Comparison of ENCODE assay signal across 8 mouse cellular contexts in genomic region chr4:155188341-155188740, GRCm38 (mm10). TPM values are rescaled to one million over a fixed set of nuclear protein-coding genes. Genes with fewer than 3 reads are reported as not detected.
DNase-seq lines count a peak whose midpoint lies in the region; ATAC-seq and TF ChIP-seq lines count a peak whose summit lies in the region.

No protein-coding gene starts in this region.

- H3K27me3 ChIP-seq in heart, embryonic 10.5 days (ENCODE audit: insufficient read depth, poor library complexity, severe bottlenecking): no peaks in the 10 kb centered on the region
- H3K27me3 ChIP-seq in liver, adult 2 months (ENCODE audit: control insufficient read depth, insufficient read depth, low read length): no peaks in the 10 kb centered on the region
- H3K27me3 ChIP-seq in liver, embryonic 12.5 days (replicated peaks): no peaks in the 10 kb centered on the region
- no peaks in the 10 kb centered on the region for H3K27me3 ChIP-seq in intestine, embryonic 15.5 days (replicated peaks)
- no peaks in the 10 kb centered on the region for H3K27me3 ChIP-seq in liver, embryonic 15.5 days

- intact Hi-C loops in heart, postnatal 36 days (cut with DNase I): no loop called here

- ATAC-seq in liver, embryonic 12.5 days: no peak
- no peak for ATAC-seq in intestine, embryonic 15.5 days
- no peak for ATAC-seq in liver, embryonic 15.5 days (ENCODE audit: insufficient read depth)
- ATAC-seq in monocyte, adult 5-6 weeks (replicated peaks; ENCODE audit: insufficient number of reproducible peaks, low FRiP score, low TSS enrichment, poor library complexity, severe bottlenecking): no peak

- no peaks in the 10 kb centered on the region for H3K9me3 ChIP-seq in heart, embryonic 10.5 days
- H3K9me3 ChIP-seq in liver, embryonic 12.5 days (replicated peaks): no peaks in the 10 kb centered on the region
- no peaks in the 10 kb centered on the region for H3K9me3 ChIP-seq in intestine, embryonic 15.5 days
- H3K9me3 ChIP-seq in liver, embryonic 15.5 days (replicated peaks): no peaks in the 10 kb centered on the region

- peaks cover 95% of the 10 kb centered on the region for H3K4me1 ChIP-seq in heart, embryonic 10.5 days
- H3K4me1 ChIP-seq in liver, adult 2 months (ENCODE audit: control insufficient read depth, insufficient read depth, low read length): peaks cover 11% of the 10 kb centered on the region
- H3K4me1 ChIP-seq in liver, embryonic 12.5 days: peaks cover 93% of the 10 kb centered on the region
- peaks cover 84% of the 10 kb centered on the region for H3K4me1 ChIP-seq in intestine, embryonic 15.5 days (replicated peaks)
- H3K4me1 ChIP-seq in liver, embryonic 15.5 days (replicated peaks): peaks cover 69% of the 10 kb centered on the region

- H3K36me3 ChIP-seq in heart, embryonic 10.5 days: 0 out of 2 replicates have a peak, but pooled peaks cover 3% of the 10 kb centered on the region
- no peaks in the 10 kb centered on the region for H3K36me3 ChIP-seq in liver, adult 2 months (ENCODE audit: control insufficient read depth, insufficient read depth, low read length)
- no peaks in the 10 kb centered on the region for H3K36me3 ChIP-seq in liver, embryonic 12.5 days
- no peaks in the 10 kb centered on the region for H3K36me3 ChIP-seq in intestine, embryonic 15.5 days
- H3K36me3 ChIP-seq in liver, embryonic 15.5 days (replicated peaks): 0 out of 2 replicates have a peak, but pooled peaks cover 3% of the 10 kb centered on the region

- no peak overlapping the region for H3K4me3 ChIP-seq in heart, embryonic 10.5 days
- H3K4me3 ChIP-seq in liver, adult 2 months (ENCODE audit: insufficient read depth, low read depth, low read length): no peak overlapping the region
- no peak overlapping the region for H3K4me3 ChIP-seq in liver, embryonic 12.5 days
- no peak overlapping the region for H3K4me3 ChIP-seq in intestine, embryonic 15.5 days (replicated peaks)
- no peak overlapping the region for H3K4me3 ChIP-seq in liver, embryonic 15.5 days (replicated peaks)

- no peak overlapping the region for H3K4me2 ChIP-seq in liver, embryonic 12.5 days
- H3K4me2 ChIP-seq in intestine, embryonic 15.5 days (replicated peaks): 0 out of 2 replicates have a peak overlapping the region, but pooled peaks have one; percentile 1
- no peak overlapping the region for H3K4me2 ChIP-seq in liver, embryonic 15.5 days

- TF ChIP-seq POLR2A in liver, adult 2 months (IDR thresholded peaks at IDR 0.05; ENCODE audit: extremely low read depth, insufficient read depth, low read length): no peak

- WGBS in heart, embryonic 10.5 days: 30% methylated on average over 8 of the region's 8 CpGs
- 11% methylated on average over 8 of the region's 8 CpGs for WGBS in liver, adult 2 months
- 45% methylated on average over 8 of the region's 8 CpGs for WGBS in liver, embryonic 12.5 days (ENCODE audit: insufficient replicate concordance)
- 12% methylated on average over 8 of the region's 8 CpGs for WGBS in intestine, embryonic 15.5 days
- WGBS in liver, embryonic 15.5 days (ENCODE audit: insufficient replicate concordance): 40% methylated on average over 8 of the region's 8 CpGs

- no peak for DNase-seq in heart, embryonic 10.5 days (ENCODE audit: low spot score)
- DNase-seq in heart, postnatal 36 days: no peak
- peak; percentile 79 for DNase-seq in liver, adult 2 months (ENCODE audit: extremely low read depth, low read depth, low spot score)
- no peak for DNase-seq in right cerebral cortex, adult 18-20 months

- peak; percentile 42 for TF ChIP-seq CTCF in liver, adult 2 months (IDR thresholded peaks at IDR 0.05; ENCODE audit: low read depth, low read length)

- H3K9ac ChIP-seq in liver, adult 2 months (ENCODE audit: low read depth, low read length): no peak overlapping the region
- no peak overlapping the region for H3K9ac ChIP-seq in liver, embryonic 12.5 days
- no peak overlapping the region for H3K9ac ChIP-seq in intestine, embryonic 15.5 days
- no peak overlapping the region for H3K9ac ChIP-seq in liver, embryonic 15.5 days

- H3K27ac ChIP-seq in heart, embryonic 10.5 days: peak overlapping the region; percentile 77
- no peak overlapping the region for H3K27ac ChIP-seq in liver, adult 2 months (replicated peaks; ENCODE audit: insufficient read depth, low read depth, low read length)
- no peak overlapping the region for H3K27ac ChIP-seq in liver, embryonic 12.5 days
- peak overlapping the region; percentile 45 for H3K27ac ChIP-seq in intestine, embryonic 15.5 days
- H3K27ac ChIP-seq in liver, embryonic 15.5 days (replicated peaks): 0 out of 2 replicates have a peak overlapping the region, but pooled peaks have one; percentile 38

- peaks cover 85% of the 10 kb centered on the region for H3K79me2 ChIP-seq in liver, adult 2 months (ENCODE audit: control insufficient read depth, insufficient read depth, low read length)

RNA-seq across cellular contexts. Expression of gene Ski, which starts 34.1 kb away (rescaled TPM):
- polyA plus RNA-seq in heart, embryonic 10.5 days (2016; fragmentation: Nextera tagmentation; extraction: Ambion mirVana): 7.5 and 11.3 TPM in 2 replicates
- total RNA-seq in heart, postnatal 36 days (2021): 10 to 100 TPM; 53.3 to 56.8 TPM
- 4.2 and 7.5 TPM in 2 replicates for total RNA-seq in liver, adult 2 months (2014; rRNA removed)
- 19.3 and 19.5 TPM in 2 replicates for polyA plus RNA-seq in liver, adult 2 months (2012; rRNA removed)
- 3.5 and 3.8 TPM in 2 replicates for polyA plus RNA-seq in liver, embryonic 12.5 days (2016; fragmentation: Nextera tagmentation; extraction: Ambion mirVana)
- 13.3 and 13.8 TPM in 2 replicates for polyA plus RNA-seq in intestine, embryonic 15.5 days (2015; fragmentation: Nextera tagmentation; extraction: Ambion mirVana)
- 2.1 and 2.6 TPM in 2 replicates for polyA plus RNA-seq in liver, embryonic 15.5 days (2015; fragmentation: Nextera tagmentation; extraction: Ambion mirVana)
- 13.5 to 26.2 TPM (median 17.7 TPM) in 3 replicates for total RNA-seq in monocyte, adult 5-6 weeks (2017)

Comparison
In these comparisons a context has a peak if more than half of its experiments do, and no peak if none do; other contexts are left out.
1. H3K27ac ChIP-seq: peak in heart, embryonic 10.5 days (single experiment), intestine, embryonic 15.5 days (single experiment) and liver, embryonic 15.5 days (single experiment); none in liver, adult 2 months (single experiment) and liver, embryonic 12.5 days (single experiment).